Mouse (Mus musculus): ENCODE results near the gene C2cd5.
"Not testable (repeated sequence)": the region's sequence is repeated elsewhere in the genome, so short reads cannot be mapped to it uniquely, and the experiment has no call there.

The C2cd5 gene

DNA sequence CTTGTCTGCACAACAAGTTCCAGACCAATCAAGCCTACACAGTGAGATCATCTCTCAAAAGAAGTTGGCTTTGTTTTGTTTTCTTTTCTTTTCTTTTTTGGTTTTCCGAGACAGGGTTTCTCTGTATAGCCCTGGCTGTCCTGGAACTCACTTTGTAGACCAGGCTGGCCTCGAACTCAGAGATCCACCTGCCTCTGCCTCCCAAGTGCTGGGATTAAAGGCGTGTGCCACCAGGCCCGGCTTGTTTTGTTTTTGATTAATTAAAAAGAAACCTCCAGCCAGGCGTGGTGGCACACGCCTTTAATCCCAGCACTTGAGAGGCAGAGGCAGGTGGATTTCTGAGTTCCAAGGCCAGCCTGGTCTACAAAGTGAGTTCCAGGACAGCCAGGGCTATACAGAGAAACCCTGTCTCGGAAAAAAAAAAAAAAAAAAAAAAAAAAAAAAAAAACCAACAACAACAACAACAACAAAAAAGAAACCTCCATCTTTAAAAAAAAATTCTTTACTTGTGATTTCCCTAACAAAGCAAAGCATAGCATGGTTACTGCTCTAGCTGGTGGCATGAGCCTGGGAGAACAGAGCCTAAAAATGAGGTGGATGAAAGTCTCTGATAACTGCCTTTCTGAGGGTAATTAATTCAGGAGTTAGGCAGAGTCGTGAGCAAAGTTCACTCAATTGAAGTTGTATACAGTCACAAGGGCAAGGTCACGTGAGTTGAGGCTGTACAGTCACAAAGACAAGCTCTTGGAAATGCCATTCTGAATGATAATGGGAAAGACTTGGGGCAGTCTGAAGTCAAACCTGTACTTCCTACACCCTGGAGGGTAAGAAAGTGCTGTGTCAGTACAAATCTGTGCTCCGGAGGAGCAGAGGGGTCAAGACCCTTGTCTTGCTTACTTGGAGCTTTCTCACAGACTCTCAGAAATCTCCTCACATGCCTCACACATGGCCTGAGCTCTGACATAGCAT, 42.0 kb upstream of the C2cd5 start:
- H3K36me3 ChIP-seq (ENCODE audit: insufficient read depth, low read length); H3K4me3 ChIP-seq (replicated peaks; ENCODE audit: low read length); H3K27me3 ChIP-seq (ENCODE audit: insufficient read depth, low read length); H3K9me3 ChIP-seq (ENCODE audit: low read length): not testable (repeated sequence)
- peaks cover 83% of the 10 kb centered on the region for H3K4me1 ChIP-seq (replicated peaks; ENCODE audit: low read depth, low read length)
- TF ChIP-seq NANOG (IDR thresholded peaks at IDR 0.05; ENCODE audit: borderline replicate concordance, low read length) (peak; percentile 82), POU5F1 (IDR thresholded peaks at IDR 0.05; ENCODE audit: borderline replicate concordance, low read length) (peak; percentile 82; the same call in 1 of the 2 replicates)

DNA sequence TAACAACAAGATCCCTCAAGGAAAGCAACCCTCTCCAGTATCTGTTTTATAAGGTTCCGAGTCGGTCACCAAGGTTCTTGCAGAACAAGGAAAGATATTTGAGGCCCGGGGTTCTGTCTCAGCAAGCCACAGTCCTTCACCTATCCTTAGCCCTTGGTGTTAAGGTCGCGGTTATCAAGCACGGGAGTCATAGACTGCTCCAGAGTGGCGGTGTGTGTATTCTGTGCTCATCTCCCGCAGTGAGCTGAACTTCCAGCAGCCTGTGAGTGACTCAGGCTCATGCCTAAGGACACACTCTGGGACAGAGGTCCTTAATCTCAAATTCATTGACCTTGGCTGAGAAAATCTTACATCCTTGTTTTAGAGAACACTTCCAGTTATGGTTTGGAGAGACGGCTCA, 40.9 kb upstream of the C2cd5 start:
- no peaks in the 10 kb centered on the region for H3K27me3 ChIP-seq (ENCODE audit: insufficient read depth, low read length)
- H3K4me3 ChIP-seq (replicated peaks; ENCODE audit: low read length): no peak overlapping the region
- no peaks in the 10 kb centered on the region for H3K36me3 ChIP-seq (ENCODE audit: insufficient read depth, low read length)
- no peaks in the 10 kb centered on the region for H3K9me3 ChIP-seq (ENCODE audit: low read length)
- H3K4me1 ChIP-seq (replicated peaks; ENCODE audit: low read depth, low read length): peaks cover 78% of the 10 kb centered on the region
- TF ChIP-seq POU5F1 (IDR thresholded peaks at IDR 0.05; ENCODE audit: borderline replicate concordance, low read length) (no peak), NANOG (IDR thresholded peaks at IDR 0.05; ENCODE audit: borderline replicate concordance, low read length) (peak; percentile 46; the same call in 1 of the 2 replicates), CTCF (conservative IDR thresholded peaks at IDR 0.05; ENCODE audit: low read length) (no peak)

DNA sequence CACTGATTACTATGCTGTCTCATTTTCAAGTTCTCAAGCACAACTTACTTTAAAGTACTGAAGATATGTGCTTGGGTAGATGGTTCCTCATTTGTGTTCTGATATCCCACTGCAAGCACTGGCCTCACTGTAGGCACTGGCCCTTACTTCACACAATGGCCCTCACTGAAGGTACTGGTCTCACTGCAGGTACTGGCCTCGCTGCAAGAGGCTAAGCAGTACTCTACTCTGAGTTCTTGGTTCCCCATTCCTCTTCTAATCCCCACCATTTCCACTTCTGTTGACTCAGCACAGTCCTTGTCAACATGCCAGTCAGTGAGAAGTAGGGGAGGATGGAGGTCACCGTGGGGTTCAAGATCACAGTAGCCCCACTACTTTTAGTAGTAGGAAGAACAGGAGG, 39.5 kb upstream of the C2cd5 start:
- H3K4me3 ChIP-seq (replicated peaks; ENCODE audit: low read length): no peak overlapping the region
- no peaks in the 10 kb centered on the region for H3K9me3 ChIP-seq (ENCODE audit: low read length)
- no peaks in the 10 kb centered on the region for H3K36me3 ChIP-seq (ENCODE audit: insufficient read depth, low read length)
- H3K27me3 ChIP-seq (ENCODE audit: insufficient read depth, low read length): no peaks in the 10 kb centered on the region
- H3K4me1 ChIP-seq (replicated peaks; ENCODE audit: low read depth, low read length): peaks cover 75% of the 10 kb centered on the region
- TF ChIP-seq NANOG (IDR thresholded peaks at IDR 0.05; ENCODE audit: borderline replicate concordance, low read length): no peak
- TF ChIP-seq POU5F1 (IDR thresholded peaks at IDR 0.05; ENCODE audit: borderline replicate concordance, low read length): no peak
- no peak for TF ChIP-seq CTCF (conservative IDR thresholded peaks at IDR 0.05; ENCODE audit: low read length)

DNA sequence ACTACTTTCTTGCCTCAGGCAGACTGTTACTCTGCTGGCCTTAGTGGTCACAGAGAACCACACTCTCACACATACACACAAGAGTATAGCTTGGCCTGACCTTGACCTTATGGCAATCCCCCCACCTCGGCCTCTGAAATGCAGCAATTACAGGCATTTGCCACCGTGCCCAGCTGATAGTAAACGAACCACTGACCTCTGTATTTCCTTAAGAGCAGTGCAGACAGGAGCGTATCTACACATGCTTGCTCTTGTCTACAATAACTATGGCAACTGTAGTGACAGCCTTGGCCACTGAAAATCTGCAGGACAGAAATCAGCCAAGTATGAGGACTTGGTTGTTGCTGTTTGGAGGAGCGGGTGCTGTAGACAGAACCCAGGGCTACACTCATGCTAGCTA, 37.4 kb upstream of the C2cd5 start:
- Histone ChIP-seq H3K9me3 (ENCODE audit: low read length) (no peaks in the 10 kb centered on the region), H3K4me1 (replicated peaks; ENCODE audit: low read depth, low read length) (peaks cover 57% of the 10 kb centered on the region), H3K27me3 (ENCODE audit: insufficient read depth, low read length) (no peaks in the 10 kb centered on the region), H3K36me3 (ENCODE audit: insufficient read depth, low read length) (no peaks in the 10 kb centered on the region), H3K4me3 (replicated peaks; ENCODE audit: low read length) (no peak overlapping the region)
- TF ChIP-seq NANOG (IDR thresholded peaks at IDR 0.05; ENCODE audit: borderline replicate concordance, low read length) (no peak), CTCF (conservative IDR thresholded peaks at IDR 0.05; ENCODE audit: low read length) (no peak), POU5F1 (IDR thresholded peaks at IDR 0.05; ENCODE audit: borderline replicate concordance, low read length) (no peak)

DNA sequence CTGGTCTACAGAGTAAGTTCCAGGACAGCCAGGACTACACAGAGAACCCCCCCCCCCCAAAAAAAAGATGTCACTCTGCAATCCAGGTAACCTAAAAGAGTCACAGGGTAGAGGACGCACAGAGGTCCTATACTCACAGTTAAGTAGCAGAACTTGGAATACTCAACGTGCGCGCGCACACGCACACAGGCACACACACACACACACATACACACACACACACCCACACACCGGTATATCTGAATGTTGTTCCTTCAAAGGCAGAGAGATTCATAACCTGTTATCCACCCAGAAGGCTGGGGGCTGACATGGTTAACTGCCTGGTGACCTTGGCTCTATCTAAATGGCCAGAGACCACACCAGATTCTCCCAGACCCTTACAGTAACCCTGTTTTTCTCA, 36.7 kb upstream of the C2cd5 start:
- peaks cover 60% of the 10 kb centered on the region for H3K4me1 ChIP-seq (replicated peaks; ENCODE audit: low read depth, low read length)
- no peaks in the 10 kb centered on the region for H3K36me3 ChIP-seq (ENCODE audit: insufficient read depth, low read length)
- H3K9me3 ChIP-seq (ENCODE audit: low read length): no peaks in the 10 kb centered on the region
- H3K4me3 ChIP-seq (replicated peaks; ENCODE audit: low read length): no peak overlapping the region
- no peak for TF ChIP-seq CTCF (conservative IDR thresholded peaks at IDR 0.05; ENCODE audit: low read length)
- no peak for TF ChIP-seq POU5F1 (IDR thresholded peaks at IDR 0.05; ENCODE audit: borderline replicate concordance, low read length)
- no peak for TF ChIP-seq NANOG (IDR thresholded peaks at IDR 0.05; ENCODE audit: borderline replicate concordance, low read length)
- H3K27me3 ChIP-seq (ENCODE audit: insufficient read depth, low read length): no peaks in the 10 kb centered on the region

DNA sequence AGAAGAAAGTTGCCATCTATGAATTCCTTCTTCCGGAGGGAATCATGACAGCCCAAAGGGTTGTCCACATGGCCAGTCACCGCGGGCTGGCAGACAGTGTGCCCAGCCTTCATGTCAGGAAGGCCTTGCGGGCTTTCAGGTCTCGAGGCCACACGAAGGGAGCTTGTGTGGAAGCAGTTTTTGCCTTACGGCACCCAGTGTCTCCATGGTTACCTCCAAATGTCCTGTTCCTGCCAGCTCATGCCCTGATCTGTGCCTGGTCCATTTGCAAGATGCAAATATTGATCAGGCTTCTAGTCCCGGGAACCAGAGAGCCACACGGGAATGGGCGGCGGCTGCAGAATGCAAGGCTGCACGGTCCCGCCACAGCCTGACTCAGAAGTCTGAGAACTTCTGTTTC, 35.2 kb upstream of the C2cd5 start:
- Histone ChIP-seq H3K9me3 (ENCODE audit: low read length) (no peaks in the 10 kb centered on the region; the same call in 1 of the 2 replicates), H3K4me3 (replicated peaks; ENCODE audit: low read length) (peak overlapping the region; percentile 53), H3K4me1 (replicated peaks; ENCODE audit: low read depth, low read length) (peaks cover 45% of the 10 kb centered on the region), H3K36me3 (ENCODE audit: insufficient read depth, low read length) (no peaks in the 10 kb centered on the region), H3K27me3 (ENCODE audit: insufficient read depth, low read length) (no peaks in the 10 kb centered on the region)
- TF ChIP-seq NANOG (IDR thresholded peaks at IDR 0.05; ENCODE audit: borderline replicate concordance, low read length): no peak
- no peak for TF ChIP-seq CTCF (conservative IDR thresholded peaks at IDR 0.05; ENCODE audit: low read length)
- no peak for TF ChIP-seq POU5F1 (IDR thresholded peaks at IDR 0.05; ENCODE audit: borderline replicate concordance, low read length)

DNA sequence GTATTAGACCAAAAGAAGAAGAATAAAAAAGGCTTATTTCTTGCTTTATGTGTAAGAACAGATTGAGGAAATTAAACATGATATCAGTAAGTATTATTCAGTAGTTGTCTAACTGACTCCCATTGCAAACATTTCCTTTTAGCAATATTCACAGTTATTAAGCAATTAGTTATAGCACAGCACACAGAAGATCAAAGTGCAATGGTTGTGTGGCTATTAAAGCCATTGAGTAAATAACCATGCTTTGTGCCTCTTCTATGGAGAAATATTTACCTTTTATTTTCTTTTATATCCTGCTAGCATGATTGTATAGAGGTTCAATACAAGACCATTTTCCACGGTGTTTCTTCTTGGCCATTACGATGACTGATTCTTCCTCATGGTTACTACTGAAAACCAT, 33.2 kb upstream of the C2cd5 start:
- TF ChIP-seq POU5F1 (IDR thresholded peaks at IDR 0.05; ENCODE audit: borderline replicate concordance, low read length) (no peak), NANOG (IDR thresholded peaks at IDR 0.05; ENCODE audit: borderline replicate concordance, low read length) (no peak)
- Histone ChIP-seq H3K27me3 (ENCODE audit: insufficient read depth, low read length) (no peaks in the 10 kb centered on the region), H3K9me3 (ENCODE audit: low read length) (no peaks in the 10 kb centered on the region; the same call in 1 of the 2 replicates), H3K4me1 (replicated peaks; ENCODE audit: low read depth, low read length) (peaks cover 46% of the 10 kb centered on the region), H3K4me3 (replicated peaks; ENCODE audit: low read length) (no peak overlapping the region), H3K36me3 (ENCODE audit: insufficient read depth, low read length) (no peaks in the 10 kb centered on the region)

DNA sequence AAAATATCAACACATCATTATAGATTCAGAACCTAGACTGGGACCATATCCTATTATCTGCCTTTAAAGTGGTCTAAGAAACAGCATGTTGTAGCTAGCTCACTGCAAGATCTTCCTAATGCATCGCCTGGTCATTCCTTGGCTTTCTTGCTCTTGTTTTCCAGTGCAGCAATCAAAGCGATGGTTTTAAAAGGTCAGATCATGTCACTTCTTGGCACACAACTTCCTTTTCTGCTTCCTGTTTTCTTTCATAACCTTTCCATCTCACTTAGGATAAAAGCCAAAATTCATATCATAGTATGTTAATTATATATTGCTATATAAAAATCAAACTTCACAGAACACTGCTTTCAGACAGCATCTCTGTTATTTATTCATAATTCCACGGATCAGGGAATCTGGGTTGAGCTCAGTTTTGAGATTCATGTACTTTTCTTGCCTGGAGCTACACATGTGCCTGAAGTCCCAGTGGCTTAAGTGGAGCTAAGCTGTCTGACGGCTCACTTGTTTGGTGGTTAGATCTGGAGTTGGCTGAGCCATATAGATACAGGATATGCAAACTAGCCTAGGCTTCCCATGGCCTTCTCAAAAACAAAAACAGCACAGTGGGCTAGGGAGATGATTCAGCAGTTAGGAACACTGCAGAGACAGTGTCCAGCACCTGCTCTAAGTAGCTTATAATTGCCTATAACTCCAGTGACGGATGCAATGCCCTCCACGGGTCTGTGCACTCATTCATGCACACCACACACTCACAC, 32.1 kb upstream of the C2cd5 start:
- Histone ChIP-seq H3K4me3 (replicated peaks; ENCODE audit: low read length) (no peak overlapping the region), H3K9me3 (ENCODE audit: low read length) (no peaks in the 10 kb centered on the region; the same call in 1 of the 2 replicates), H3K36me3 (ENCODE audit: insufficient read depth, low read length) (no peaks in the 10 kb centered on the region), H3K27me3 (ENCODE audit: insufficient read depth, low read length) (no peaks in the 10 kb centered on the region), H3K4me1 (replicated peaks; ENCODE audit: low read depth, low read length) (peaks cover 36% of the 10 kb centered on the region)
- TF ChIP-seq NANOG (IDR thresholded peaks at IDR 0.05; ENCODE audit: borderline replicate concordance, low read length): no peak
- TF ChIP-seq POU5F1 (IDR thresholded peaks at IDR 0.05; ENCODE audit: borderline replicate concordance, low read length): no peak
- TF ChIP-seq CTCF (conservative IDR thresholded peaks at IDR 0.05; ENCODE audit: low read length): no peak
